Mouse (Mus musculus) cortical plate, adult 2 months (tissue): ENCODE measurements around the gene Chrna10. TPM values are rescaled to one million over a fixed set of nuclear protein-coding genes. Genes with fewer than 3 reads are reported as not detected.
A peak's percentile ranks its signal among the peaks of the same experiment; 100 is the strongest.

Experiments used
- H3K27ac ChIP-seq: fragments of 200-500 bp; 2 replicates; pipeline ENCODE4 v1.5.1; 2012; ENCODE audit warnings: low read length, control low read depth, inconsistent platforms; ENCODE audit not compliant: insufficient read depth
- H3K4me1 ChIP-seq: fragments of 200-500 bp; 2 replicates; pipeline ENCODE4 v1.6.1; 2011; ENCODE audit warnings: low read length; ENCODE audit not compliant: control insufficient read depth, insufficient read depth
- H3K4me3 ChIP-seq: fragments of 200-500 bp; 2 replicates; pipeline ENCODE4 v1.5.1; 2011; ENCODE audit warnings: mild to moderate bottlenecking, low read length, control low read depth; ENCODE audit not compliant: insufficient read depth
- CTCF ChIP-seq: fragments of 200-500 bp; IDR thresholded peaks from 2 replicates; pipeline ENCODE4 v1.5.1; 2011; ENCODE audit warnings: mild to moderate bottlenecking, control low read depth, low read length; ENCODE audit not compliant: insufficient read depth; ENCODE audit errors: extremely low read depth
- POLR2A ChIP-seq: fragments of 200-500 bp; IDR thresholded peaks from 2 replicates; pipeline ENCODE4 v1.6.1; 2011; ENCODE audit warnings: mild to moderate bottlenecking, low read length, control low read depth; ENCODE audit not compliant: insufficient read depth; ENCODE audit errors: extremely low read depth
- polyA plus RNA-seq: library from polyadenylated mRNA; depleted of rRNA; stranded (reverse); fragments of >200 nt; gene quantifications from 2 replicates; pipeline ENCODE4 v1.2.3, GENCODE M21; 2012; rRNA removed

The Chrna10 gene
- 0.04 TPM in 1 of 2 replicates, not detected in the other for polyA plus RNA-seq

DNA sequence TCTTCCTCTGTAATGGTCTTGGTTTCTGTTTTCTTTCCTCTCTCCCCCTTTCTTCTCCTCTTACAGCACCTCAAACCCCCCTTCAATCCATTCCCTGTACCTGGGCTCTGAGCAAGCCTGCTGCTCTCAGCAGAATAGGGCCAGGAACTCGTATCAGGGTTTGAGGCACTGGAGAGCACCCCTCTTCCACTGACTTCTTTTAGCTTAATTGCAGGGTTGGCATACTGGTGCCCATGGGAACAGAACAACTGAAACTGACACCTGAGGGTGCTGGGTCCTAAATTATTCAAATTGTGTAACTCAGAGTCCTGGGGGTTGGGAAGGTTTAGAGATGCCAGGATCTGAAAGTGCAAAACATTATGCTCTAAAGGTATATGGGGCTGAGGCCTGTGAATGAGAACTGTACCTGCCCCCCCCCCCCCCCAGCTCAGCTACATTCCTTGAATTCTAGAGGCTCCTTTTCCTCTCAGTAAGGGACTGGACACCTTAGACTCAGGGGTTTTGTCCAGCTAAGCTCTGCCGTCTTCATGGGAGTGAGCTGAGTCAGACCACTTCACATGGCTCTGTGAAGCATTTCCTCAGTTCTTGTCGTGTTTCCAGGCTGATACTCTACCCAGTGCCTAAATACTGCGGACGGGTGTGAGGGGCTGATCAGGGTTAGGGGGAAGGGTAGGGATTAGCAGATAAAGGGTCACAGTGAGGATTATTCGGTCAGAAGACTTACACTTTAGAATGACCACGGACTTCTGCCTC lies at the start of gene Chrna10:
Gene Chrna10 (minus strand): TSS at position 250 of the 753 bp plus-strand sequence.
- Histone ChIP-seq H3K27ac (no peak within 1 kb of the TSS), H3K4me1 (no peaks in the 10 kb centered on the region), H3K4me3 (no peak within 1 kb of the TSS)
- TF ChIP-seq CTCF (no peak), POLR2A (no peak)

DNA sequence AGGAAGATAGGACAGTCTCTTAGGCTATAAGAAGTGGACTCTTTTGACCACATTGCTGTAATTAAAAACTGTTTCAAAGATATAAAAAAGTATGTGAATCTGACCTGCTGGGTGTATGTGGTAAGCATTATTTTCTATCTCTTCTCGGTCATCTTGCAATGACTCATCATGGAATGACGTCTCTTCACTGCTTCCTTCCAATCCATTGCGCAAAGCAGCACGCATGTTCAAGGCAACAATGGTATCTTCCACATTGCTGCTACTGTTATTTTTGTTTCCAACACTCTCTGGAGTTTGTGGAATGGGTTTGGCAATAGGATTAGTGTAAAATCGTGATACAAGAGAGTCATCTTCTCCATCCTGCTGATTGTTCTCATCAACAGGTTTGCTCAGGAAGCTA lies 37.1 kb upstream of the Chrna10 start:
- Histone ChIP-seq H3K4me1 (no peaks in the 10 kb centered on the region), H3K27ac (no peak overlapping the region), H3K4me3 (no peak overlapping the region)
- TF ChIP-seq CTCF (no peak), POLR2A (no peak)

DNA sequence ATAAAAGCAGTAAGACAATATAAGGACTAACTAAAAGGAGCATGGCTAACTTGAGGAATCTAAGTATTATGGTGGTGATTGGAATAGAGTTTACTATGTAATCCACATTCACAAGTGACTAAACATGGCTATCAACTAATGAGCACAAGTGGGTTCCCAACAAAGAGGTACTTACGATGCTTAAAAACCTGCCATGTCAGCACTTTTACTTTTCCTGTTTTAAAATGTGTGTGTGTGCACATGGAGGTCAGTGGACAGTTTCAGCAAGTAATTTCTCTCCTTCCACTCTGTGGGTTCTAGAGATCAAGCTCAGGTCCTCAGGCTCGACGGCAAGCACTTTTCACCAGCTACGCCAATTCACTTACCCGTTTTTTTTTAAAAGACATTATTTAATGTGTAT lies 21.3 kb upstream of the Chrna10 start:
- TF ChIP-seq CTCF: no peak
- TF ChIP-seq POLR2A: no peak
- Histone ChIP-seq H3K27ac (no peak overlapping the region), H3K4me1 (no peaks in the 10 kb centered on the region), H3K4me3 (no peak overlapping the region)

DNA sequence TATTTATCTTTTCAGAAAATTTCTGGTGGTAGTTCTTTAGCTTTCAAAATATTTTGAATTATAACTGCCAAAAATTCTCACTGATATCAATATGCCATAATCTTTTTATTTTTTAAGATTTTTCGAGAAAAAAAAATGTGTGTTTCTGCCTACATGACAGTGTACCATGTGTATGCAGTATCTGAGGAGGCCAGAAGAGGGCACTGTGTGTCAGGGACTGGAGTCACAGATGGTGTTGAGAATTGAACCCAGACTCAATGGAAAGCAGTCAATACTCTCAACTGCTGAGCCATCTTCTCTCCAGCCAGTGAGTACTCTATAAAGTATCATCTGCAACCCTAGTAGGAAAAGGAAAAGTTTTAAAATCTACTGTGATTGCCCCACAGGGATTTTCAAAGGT lies 20.8 kb upstream of the Chrna10 start:
- H3K27ac ChIP-seq: no peak overlapping the region
- no peak overlapping the region for H3K4me3 ChIP-seq
- H3K4me1 ChIP-seq: no peaks in the 10 kb centered on the region
- TF ChIP-seq POLR2A (no peak), CTCF (peak; percentile 35; the same call in 1 of the 2 replicates)

DNA sequence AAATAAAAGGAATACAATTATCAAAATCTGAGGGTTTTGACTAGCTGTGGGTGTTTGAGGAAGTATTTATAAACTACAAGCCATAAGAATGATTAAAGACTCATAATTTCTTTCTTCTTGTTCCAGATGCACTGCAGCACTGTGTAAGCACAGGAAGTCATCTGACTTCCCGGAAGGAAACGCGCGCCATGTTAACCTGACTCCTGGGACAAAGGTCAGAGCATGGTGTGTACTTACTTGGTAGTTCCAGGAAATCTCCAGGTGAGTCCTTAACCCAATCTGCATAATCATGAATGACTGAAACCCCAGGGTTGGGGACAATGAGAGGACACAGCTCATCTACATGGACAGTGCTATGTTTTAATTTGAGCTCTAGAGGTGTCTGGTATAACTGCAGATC lies 15.8 kb upstream of the Chrna10 start:
- no peak overlapping the region for H3K4me3 ChIP-seq
- no peaks in the 10 kb centered on the region for H3K4me1 ChIP-seq
- no peak overlapping the region for H3K27ac ChIP-seq
- TF ChIP-seq POLR2A (no peak), CTCF (no peak)

DNA sequence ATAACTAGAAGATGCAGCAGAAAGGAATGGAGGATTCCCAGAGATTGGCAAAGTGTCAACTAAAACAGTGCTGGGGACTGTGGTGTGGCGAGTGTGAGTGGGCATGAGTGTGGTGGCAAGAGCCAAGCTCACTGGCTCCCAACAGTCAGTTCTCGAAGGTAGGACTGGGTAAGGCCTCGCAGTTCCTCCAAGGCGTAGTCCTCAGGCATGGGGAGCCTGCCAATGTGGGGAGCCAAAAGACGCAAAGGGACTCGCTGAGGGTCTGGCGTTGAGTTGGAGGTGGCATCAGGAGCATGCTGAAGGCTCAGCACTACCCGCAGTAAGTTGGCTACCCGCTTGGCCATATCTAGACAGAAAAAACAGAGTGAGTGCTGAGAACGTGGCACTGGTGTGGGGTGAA lies 3.7 kb upstream of the Chrna10 start:
- TF ChIP-seq CTCF (no peak), POLR2A (no peak)
- H3K27ac ChIP-seq: no peak overlapping the region
- H3K4me3 ChIP-seq: no peak overlapping the region
- H3K4me1 ChIP-seq: no peaks in the 10 kb centered on the region

DNA sequence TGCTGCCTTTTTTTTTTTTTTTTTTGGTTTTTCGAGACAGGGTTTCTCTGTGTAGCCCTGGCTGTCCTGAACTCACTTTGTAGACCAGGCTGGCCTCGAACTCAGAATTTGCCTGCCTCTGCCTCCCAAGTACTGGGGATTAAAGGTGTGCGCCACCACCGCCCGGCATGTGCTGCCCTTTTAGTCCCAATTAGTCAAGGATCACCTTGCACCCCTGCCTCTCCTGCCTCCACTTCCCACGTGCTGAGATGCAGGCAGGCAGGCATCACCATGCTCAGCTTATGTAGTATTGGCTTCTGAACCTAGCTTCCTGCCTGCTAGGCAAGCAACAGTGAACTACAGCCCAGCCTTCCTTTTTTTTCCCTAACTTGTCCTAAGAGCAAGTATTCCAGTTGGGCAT lies 754 bp upstream of the Chrna10 start:
- H3K4me3 ChIP-seq: no peak overlapping the region
- no peaks in the 10 kb centered on the region for H3K4me1 ChIP-seq
- TF ChIP-seq POLR2A (no peak), CTCF (no peak)
- no peak overlapping the region for H3K27ac ChIP-seq

DNA sequence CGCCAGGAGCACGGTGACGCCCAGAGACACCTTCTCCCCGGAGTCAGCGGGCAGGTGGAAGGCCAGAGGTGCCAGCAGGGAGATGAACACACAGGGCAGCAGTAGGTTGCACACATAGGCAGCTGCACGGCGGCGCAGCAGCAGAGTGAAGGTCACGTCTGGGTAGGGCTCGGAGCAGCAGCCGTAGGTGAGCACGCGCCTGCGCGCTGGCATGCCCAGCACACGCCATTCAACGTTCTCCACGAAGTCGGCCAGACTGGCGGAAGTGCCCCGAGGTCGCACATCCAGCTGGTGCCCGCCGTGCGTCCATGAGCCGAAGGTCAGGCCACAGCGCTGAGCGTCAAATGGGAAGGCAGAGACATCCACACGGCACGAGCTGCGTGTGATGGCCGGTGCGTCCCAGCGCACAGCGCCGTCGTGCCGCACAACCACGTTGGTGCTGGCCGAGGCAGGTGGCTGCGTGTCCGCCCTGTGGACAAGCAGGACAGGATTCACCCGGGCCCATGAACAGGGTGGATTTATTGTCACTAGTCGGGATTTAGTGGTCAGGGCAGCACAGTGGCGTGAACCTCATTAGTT lies 3.4 kb downstream of the Chrna10 start:
- no peaks in the 10 kb centered on the region for H3K4me1 ChIP-seq
- H3K4me3 ChIP-seq: no peak overlapping the region
- TF ChIP-seq POLR2A (no peak), CTCF (no peak)
- no peak overlapping the region for H3K27ac ChIP-seq

DNA sequence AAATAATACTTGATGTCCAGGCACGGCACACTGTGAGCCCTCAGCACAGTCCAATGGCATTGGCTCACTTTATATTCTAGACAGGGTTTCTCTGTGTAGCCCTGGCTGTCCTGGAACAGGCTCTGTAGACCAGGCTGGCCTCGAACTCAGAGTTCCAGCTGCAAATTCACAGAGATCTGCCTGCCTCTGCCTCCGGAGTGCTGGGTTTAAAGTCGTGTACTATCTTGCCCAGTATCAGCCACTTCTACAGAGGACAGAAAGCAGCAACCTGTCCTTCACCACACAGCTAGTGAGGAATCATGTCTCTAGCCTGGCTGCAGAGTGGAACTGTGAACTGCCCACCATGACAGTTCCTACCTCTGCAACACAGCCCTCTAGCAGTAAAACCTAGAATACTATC lies 6.9 kb downstream of the Chrna10 start:
- Histone ChIP-seq H3K27ac (no peak overlapping the region), H3K4me3 (no peak overlapping the region), H3K4me1 (no peaks in the 10 kb centered on the region)
- TF ChIP-seq CTCF (no peak), POLR2A (no peak)

DNA sequence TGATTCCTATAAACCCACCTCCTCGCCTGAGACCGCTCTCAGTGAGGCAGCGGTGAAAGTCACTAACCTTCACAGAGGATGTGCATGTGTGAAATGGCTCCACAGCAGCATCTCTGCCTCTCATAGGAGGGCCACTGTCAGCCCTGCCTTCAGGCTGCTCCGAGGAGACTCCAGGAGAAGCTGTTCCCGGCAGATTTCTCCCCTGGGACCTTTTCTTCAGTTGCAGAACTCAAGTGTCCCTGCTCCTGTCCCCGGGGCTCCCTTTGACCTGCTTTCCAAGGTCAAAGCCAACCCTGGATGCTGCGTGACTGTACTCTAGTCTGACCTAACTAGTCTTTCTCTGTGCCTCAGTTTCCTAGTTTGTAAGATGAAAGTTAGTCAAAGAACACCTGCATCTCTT lies 7.5 kb downstream of the Chrna10 start, which contains the start of gene Art5:
Gene Art5 (minus strand): TSS at position 319 of the 400 bp plus-strand sequence.
- no peak for TF ChIP-seq POLR2A
- no peak for TF ChIP-seq CTCF
- Histone ChIP-seq H3K4me3 (no peak within 1 kb of the TSS), H3K27ac (no peak within 1 kb of the TSS), H3K4me1 (no peaks in the 10 kb centered on the region)
